Mouse (Mus musculus): ENCODE data around the gene Adgrf3. TPM values are rescaled to one million over a fixed set of nuclear protein-coding genes. Genes with fewer than 3 reads are reported as not detected.

Adgrf3 gene
- not detected in 2 replicates for polyA plus RNA-seq (2016; fragmentation: Nextera tagmentation; extraction: Ambion mirVana)

- WGBS, result 26% methylated on average over 5 of the region's 5 CpGs
- no peak for DNase-seq (ENCODE audit: low spot score)
Observed at GRCm38 (mm10) chr5:30205493-30205892, at the start of gene Adgrf3. Gene Adgrf3 (minus strand): TSS chr5:30205722.

GRCm38 (mm10) chr5:30247666-30248065 is 42.1 kb upstream of the Adgrf3 start:
- Histone ChIP-seq H3K36me3 (peaks cover 32% of the 10 kb centered on the region), H3K4me1 (peaks cover 10% of the 10 kb centered on the region), H3K27me3 (ENCODE audit: low read depth, poor library complexity, severe bottlenecking) (no peaks in the 10 kb centered on the region), H3K9me3 (replicated peaks) (no peaks in the 10 kb centered on the region), H3K27ac (no peak overlapping the region), H3K4me3 (no peak overlapping the region)
- DNase-seq (ENCODE audit: low spot score), result no peak
- 98% methylated on average over 1 of the region's 1 CpGs for WGBS

More at GRCm38 (mm10) chr5:30205493-30205892, at the start of gene Adgrf3:
- Histone ChIP-seq H3K4me3 (no peak within 1 kb of the TSS), H3K9me3 (replicated peaks) (no peaks in the 10 kb centered on the region), H3K27me3 (ENCODE audit: low read depth, poor library complexity, severe bottlenecking) (no peaks in the 10 kb centered on the region), H3K27ac (no peak within 1 kb of the TSS), H3K4me1 (peaks cover 7% of the 10 kb centered on the region; the same call in 1 of the 2 replicates), H3K36me3 (no peaks in the 10 kb centered on the region)

- H3K27me3 ChIP-seq (ENCODE audit: low read depth, poor library complexity, severe bottlenecking), result no peaks in the 10 kb centered on the region
- DNase-seq (ENCODE audit: low spot score), result no peak
- H3K9me3 ChIP-seq (replicated peaks), result no peaks in the 10 kb centered on the region
- no peak overlapping the region for H3K4me3 ChIP-seq
- no peak overlapping the region for H3K27ac ChIP-seq
- peaks cover 20% of the 10 kb centered on the region for H3K36me3 ChIP-seq
- H3K4me1 ChIP-seq, result peaks cover 10% of the 10 kb centered on the region
- 97% methylated on average over 9 of the region's 9 CpGs for WGBS
Observed at GRCm38 (mm10) chr5:30245861-30246416, 40.4 kb upstream of the Adgrf3 start.

- Histone ChIP-seq H3K4me3 (no peak overlapping the region), H3K27me3 (ENCODE audit: low read depth, poor library complexity, severe bottlenecking) (no peaks in the 10 kb centered on the region), H3K36me3 (peaks cover 14% of the 10 kb centered on the region; the same call in 1 of the 2 replicates), H3K27ac (no peak overlapping the region), H3K4me1 (peaks cover 10% of the 10 kb centered on the region), H3K9me3 (replicated peaks) (no peaks in the 10 kb centered on the region)
- DNase-seq (ENCODE audit: low spot score), result no peak
- WGBS, result 69% methylated on average over 9 of the region's 9 CpGs
Observed at GRCm38 (mm10) chr5:30243741-30244140, 38.2 kb upstream of the Adgrf3 start.

- no peak overlapping the region for H3K27ac ChIP-seq
- 67% methylated on average over 1 of the region's 1 CpGs for WGBS
- peaks cover 18% of the 10 kb centered on the region for H3K36me3 ChIP-seq
- peaks cover 10% of the 10 kb centered on the region for H3K4me1 ChIP-seq
- DNase-seq (ENCODE audit: low spot score), result no peak
- H3K9me3 ChIP-seq (replicated peaks), result no peaks in the 10 kb centered on the region
- no peaks in the 10 kb centered on the region for H3K27me3 ChIP-seq (ENCODE audit: low read depth, poor library complexity, severe bottlenecking)
- H3K4me3 ChIP-seq, result no peak overlapping the region
Observed at GRCm38 (mm10) chr5:30242410-30242809, 36.9 kb upstream of the Adgrf3 start.

GRCm38 (mm10) chr5:30240552-30240951 is 35.0 kb upstream of the Adgrf3 start:
- WGBS, result 87% methylated on average over 7 of the region's 7 CpGs
- peaks cover 19% of the 10 kb centered on the region for H3K36me3 ChIP-seq
- DNase-seq (ENCODE audit: low spot score), result no peak
- no peaks in the 10 kb centered on the region for H3K27me3 ChIP-seq (ENCODE audit: low read depth, poor library complexity, severe bottlenecking)
- no peak overlapping the region for H3K27ac ChIP-seq
- H3K4me1 ChIP-seq, result peaks cover 10% of the 10 kb centered on the region
- no peak overlapping the region for H3K4me3 ChIP-seq
- no peaks in the 10 kb centered on the region for H3K9me3 ChIP-seq (replicated peaks)

- Histone ChIP-seq H3K36me3 (peaks cover 19% of the 10 kb centered on the region), H3K4me1 (peaks cover 10% of the 10 kb centered on the region), H3K4me3 (no peak overlapping the region), H3K27me3 (ENCODE audit: low read depth, poor library complexity, severe bottlenecking) (no peaks in the 10 kb centered on the region), H3K9me3 (replicated peaks) (no peaks in the 10 kb centered on the region), H3K27ac (no peak overlapping the region)
- 96% methylated on average over 5 of the region's 5 CpGs for WGBS
- DNase-seq (ENCODE audit: low spot score), result no peak
Observed at GRCm38 (mm10) chr5:30238533-30238932, 33.0 kb upstream of the Adgrf3 start.

GRCm38 (mm10) chr5:30235641-30236126 is 30.2 kb upstream of the Adgrf3 start:
- WGBS, result 83% methylated on average over 2 of the region's 2 CpGs
- Histone ChIP-seq H3K27me3 (ENCODE audit: low read depth, poor library complexity, severe bottlenecking) (no peaks in the 10 kb centered on the region), H3K4me1 (peaks cover 21% of the 10 kb centered on the region), H3K9me3 (replicated peaks) (no peaks in the 10 kb centered on the region), H3K27ac (no peak overlapping the region), H3K4me3 (no peak overlapping the region), H3K36me3 (peaks cover 23% of the 10 kb centered on the region)
- no peak for DNase-seq (ENCODE audit: low spot score)

GRCm38 (mm10) chr5:30233979-30234378 is 28.5 kb upstream of the Adgrf3 start:
- Histone ChIP-seq H3K36me3 (peaks cover 28% of the 10 kb centered on the region), H3K4me3 (peak overlapping the region; percentile 83; the same call in 1 of the 2 replicates), H3K27me3 (ENCODE audit: low read depth, poor library complexity, severe bottlenecking) (no peaks in the 10 kb centered on the region), H3K4me1 (peaks cover 21% of the 10 kb centered on the region), H3K9me3 (replicated peaks) (no peaks in the 10 kb centered on the region; the same call in 1 of the 2 replicates), H3K27ac (no peak overlapping the region)
- DNase-seq (ENCODE audit: low spot score), result no peak
- WGBS, result 84% methylated on average over 8 of the region's 8 CpGs

- Histone ChIP-seq H3K36me3 (peaks cover 20% of the 10 kb centered on the region), H3K27me3 (ENCODE audit: low read depth, poor library complexity, severe bottlenecking) (no peaks in the 10 kb centered on the region), H3K4me3 (peak overlapping the region; percentile 83), H3K4me1 (peaks cover 21% of the 10 kb centered on the region), H3K27ac (peak overlapping the region; percentile 89), H3K9me3 (replicated peaks) (no peaks in the 10 kb centered on the region; the same call in 1 of the 2 replicates)
- 6% methylated on average over 15 of the region's 15 CpGs for WGBS
- DNase-seq (ENCODE audit: low spot score), result no peak
Observed at GRCm38 (mm10) chr5:30233042-30233441, 27.5 kb upstream of the Adgrf3 start.

GRCm38 (mm10) chr5:30232271-30232971 is 26.9 kb upstream of the Adgrf3 start, which contains the start of gene Selenoi:
Gene Selenoi (plus strand): TSS chr5:30232581.
- H3K4me1 ChIP-seq, result peaks cover 21% of the 10 kb centered on the region
- no peaks in the 10 kb centered on the region; the same call in 1 of the 2 replicates for H3K9me3 ChIP-seq (replicated peaks)
- H3K36me3 ChIP-seq, result peaks cover 17% of the 10 kb centered on the region
- H3K27ac ChIP-seq, result peak within 1 kb of the TSS; percentile 89
- H3K27me3 ChIP-seq (ENCODE audit: low read depth, poor library complexity, severe bottlenecking), result no peaks in the 10 kb centered on the region
- 3% methylated on average over 71 of the region's 71 CpGs for WGBS
- DNase-seq (ENCODE audit: low spot score), result peak; percentile 97
- H3K4me3 ChIP-seq, result peak within 1 kb of the TSS; percentile 83

- H3K27ac ChIP-seq, result peak overlapping the region; percentile 89
- no peak for DNase-seq (ENCODE audit: low spot score)
- H3K4me3 ChIP-seq, result peak overlapping the region; percentile 83
- H3K9me3 ChIP-seq (replicated peaks), result no peaks in the 10 kb centered on the region; the same call in 1 of the 2 replicates
- 59% methylated on average over 16 of the region's 16 CpGs for WGBS
- H3K4me1 ChIP-seq, result peaks cover 21% of the 10 kb centered on the region
- H3K36me3 ChIP-seq, result peaks cover 17% of the 10 kb centered on the region
- H3K27me3 ChIP-seq (ENCODE audit: low read depth, poor library complexity, severe bottlenecking), result no peaks in the 10 kb centered on the region
Observed at GRCm38 (mm10) chr5:30231891-30232270, 26.4 kb upstream of the Adgrf3 start.

GRCm38 (mm10) chr5:30230901-30231300 is 25.4 kb upstream of the Adgrf3 start:
- peaks cover 21% of the 10 kb centered on the region for H3K4me1 ChIP-seq
- peaks cover 16% of the 10 kb centered on the region for H3K36me3 ChIP-seq
- WGBS, result 79% methylated on average over 4 of the region's 4 CpGs
- H3K9me3 ChIP-seq (replicated peaks), result no peaks in the 10 kb centered on the region; the same call in 1 of the 2 replicates
- no peak for DNase-seq (ENCODE audit: low spot score)
- no peak overlapping the region for H3K27ac ChIP-seq
- no peaks in the 10 kb centered on the region for H3K27me3 ChIP-seq (ENCODE audit: low read depth, poor library complexity, severe bottlenecking)
- no peak overlapping the region for H3K4me3 ChIP-seq

Data from limb, embryonic 10.5 days (tissue).